Mouse (Mus musculus) heart, postnatal 0 days (tissue): ENCODE data around the gene Zfp292. TPM values are rescaled to one million over a fixed set of nuclear protein-coding genes. Genes with fewer than 3 reads are reported as not detected.

Experiments used
- ATAC-seq: fragments of 200-750 bp; cut with Nextera tagmentation; 2 replicates; pipeline ENCODE4 v1.8.0; 2017; ENCODE audit warnings: low read depth, moderate number of reproducible peaks, moderate library complexity; ENCODE audit not compliant: insufficient read depth
- DNase-seq: peaks from one replicate; pipeline ENCODE4 v3.0.0-alpha.2; 2016; ENCODE audit warnings: low spot score
- H3K27ac ChIP-seq: fragments of 300-500 bp; sonication (generic); 2 replicates; pipeline ENCODE4 v1.5.1; 2014; ENCODE audit warnings: low read depth, mild to moderate bottlenecking
- H3K27me3 ChIP-seq: fragments of 300-500 bp; sonication (generic); 2 replicates; pipeline ENCODE4 v1.6.1; 2014; ENCODE audit warnings: low read length, mixed read lengths; ENCODE audit not compliant: control insufficient read depth, insufficient read depth
- H3K36me3 ChIP-seq: fragments of 300-500 bp; sonication (generic); replicated peaks from 2 replicates; pipeline ENCODE4 v1.6.1; 2014; ENCODE audit warnings: low read length, mixed read lengths; ENCODE audit not compliant: control insufficient read depth, insufficient read depth
- H3K4me1 ChIP-seq: fragments of 300-500 bp; sonication (generic); 2 replicates; pipeline ENCODE4 v1.6.1; 2014; ENCODE audit warnings: antibody characterized with exemption; ENCODE audit not compliant: control insufficient read depth, insufficient read depth
- H3K4me2 ChIP-seq: fragments of 300-500 bp; sonication (generic); 2 replicates; pipeline ENCODE4 v1.6.1; 2014; ENCODE audit warnings: low read depth, mild to moderate bottlenecking, low read length, moderate library complexity
- H3K4me3 ChIP-seq: fragments of 300-500 bp; sonication (generic); 2 replicates; pipeline ENCODE4 v1.5.1; 2014; ENCODE audit warnings: low read depth, low read length
- H3K9ac ChIP-seq: fragments of 300-500 bp; sonication (generic); replicated peaks from 2 replicates; pipeline ENCODE4 v1.6.1; 2014; ENCODE audit warnings: low read depth, low read length, mixed read lengths
- H3K9me3 ChIP-seq: fragments of 300-500 bp; sonication (generic); replicated peaks from 2 replicates; pipeline ENCODE4 v1.6.1; 2016; ENCODE audit warnings: low read length; ENCODE audit not compliant: control insufficient read depth
- CTCF ChIP-seq: IDR thresholded peaks from 2 replicates; pipeline ENCODE4 v1.5.1; 2016; ENCODE audit warnings: antibody characterized with exemption, control low read depth, low read depth
- EP300 ChIP-seq: IDR thresholded peaks from 2 replicates; pipeline ENCODE4 v1.6.1; 2016; ENCODE audit warnings: antibody characterized with exemption, low read depth
- WGBS: fragments of 180-500 bp; shearing (Covaris S2); extraction: QIAGEN DNeasy Blood & Tissue Kit; methylation state at CpG from one replicate; pipeline ENCODE4 v1.1.7; 2014; 5-methylcytosine and 5-hydroxymethylcytosine counted together
- polyA plus RNA-seq: library from polyadenylated mRNA; unstranded; fragments of >200 nt; fragmentation: Nextera tagmentation; extraction: Ambion mirVana; gene quantifications from 2 replicates; pipeline ENCODE4 v1.2.1, GENCODE M21; 2015
- total RNA-seq: library from RNA; depleted of rRNA; stranded (reverse); fragments of >200 nt; gene quantifications from 2 replicates; pipeline ENCODE4 v1.2.3, GENCODE M21; 2014; ENCODE audit warnings: low replicate concordance

Zfp292 gene
- total and polyA plus RNA-seq, 2 experiments from 2014 or later: 7.2 to 13.6 TPM

GRCm38 (mm10) chr4:34847679-34848309 lies 35.0 kb downstream of the Zfp292 start:
- Histone ChIP-seq H3K36me3 (no peaks in the 10 kb centered on the region), H3K9ac (no peak overlapping the region), H3K4me1 (no peaks in the 10 kb centered on the region), H3K4me3 (no peak overlapping the region), H3K4me2 (no peak overlapping the region), H3K27ac (no peak overlapping the region), H3K27me3 (no peaks in the 10 kb centered on the region), H3K9me3 (no peaks in the 10 kb centered on the region)
- ATAC-seq (no peak), DNase-seq (no peak)
- TF ChIP-seq EP300: no peak
- no peak for TF ChIP-seq CTCF
- WGBS: 83% methylated on average over 6 of the region's 6 CpGs

GRCm38 (mm10) chr4:34843839-34844238 lies 38.9 kb downstream of the Zfp292 start:
- no peak overlapping the region for H3K27ac ChIP-seq
- no peak overlapping the region for H3K9ac ChIP-seq
- no peaks in the 10 kb centered on the region for H3K9me3 ChIP-seq
- no peak for DNase-seq
- no peaks in the 10 kb centered on the region for H3K27me3 ChIP-seq
- no peak overlapping the region for H3K4me3 ChIP-seq
- TF ChIP-seq CTCF (no peak), EP300 (no peak)
- peaks cover 4% of the 10 kb centered on the region for H3K36me3 ChIP-seq
- ATAC-seq: no peak
- no peaks in the 10 kb centered on the region for H3K4me1 ChIP-seq
- 86% methylated on average over 1 of the region's 1 CpGs for WGBS
- H3K4me2 ChIP-seq: no peak overlapping the region

- Histone ChIP-seq H3K4me2 (no peak overlapping the region), H3K36me3 (peaks cover 12% of the 10 kb centered on the region), H3K27ac (no peak overlapping the region), H3K4me1 (no peaks in the 10 kb centered on the region), H3K9me3 (no peaks in the 10 kb centered on the region), H3K27me3 (no peaks in the 10 kb centered on the region), H3K9ac (no peak overlapping the region), H3K4me3 (no peak overlapping the region)
- TF ChIP-seq EP300: no peak
- no peak for TF ChIP-seq CTCF
- ATAC-seq (no peak), DNase-seq (no peak)
- WGBS: 83% methylated on average over 3 of the region's 3 CpGs
Observed at GRCm38 (mm10) chr4:34842826-34843225, 39.9 kb downstream of the Zfp292 start.

- Histone ChIP-seq H3K4me1 (no peaks in the 10 kb centered on the region), H3K4me2 (no peak overlapping the region), H3K36me3 (peaks cover 18% of the 10 kb centered on the region), H3K27ac (no peak overlapping the region), H3K9me3 (no peaks in the 10 kb centered on the region), H3K9ac (no peak overlapping the region), H3K27me3 (no peaks in the 10 kb centered on the region), H3K4me3 (no peak overlapping the region)
- 82% methylated on average over 4 of the region's 4 CpGs for WGBS
- no peak for TF ChIP-seq EP300
- DNase-seq (no peak), ATAC-seq (no peak)
Observed at GRCm38 (mm10) chr4:34831496-34831895, 51.3 kb downstream of the Zfp292 start.

- 83% methylated on average over 3 of the region's 3 CpGs for WGBS
Observed at GRCm38 (mm10) chr4:34829456-34829855, 53.3 kb downstream of the Zfp292 start.

GRCm38 (mm10) chr4:34823901-34824300 lies 58.9 kb downstream of the Zfp292 start:
- TF ChIP-seq EP300: no peak
- no peak for TF ChIP-seq CTCF
- peaks cover 10% of the 10 kb centered on the region; the same call in 1 of the 2 replicates for H3K4me1 ChIP-seq
- H3K36me3 ChIP-seq: peaks cover 9% of the 10 kb centered on the region
- H3K27ac ChIP-seq: peak overlapping the region; percentile 57
- ATAC-seq (no peak), DNase-seq (peak; percentile 28)
- no peaks in the 10 kb centered on the region for H3K27me3 ChIP-seq
- H3K9ac ChIP-seq: no peak overlapping the region
- WGBS: 82% methylated on average over 1 of the region's 1 CpGs
- no peak overlapping the region for H3K4me2 ChIP-seq
- no peaks in the 10 kb centered on the region for H3K9me3 ChIP-seq
- no peak overlapping the region for H3K4me3 ChIP-seq

More at GRCm38 (mm10) chr4:34829456-34829855, 53.3 kb downstream of the Zfp292 start:
- TF ChIP-seq CTCF (no peak), EP300 (no peak)
- Histone ChIP-seq H3K9me3 (no peaks in the 10 kb centered on the region), H3K4me3 (no peak overlapping the region), H3K27me3 (no peaks in the 10 kb centered on the region), H3K4me2 (no peak overlapping the region), H3K9ac (no peak overlapping the region), H3K4me1 (0 out of 2 replicates have a peak, but pooled peaks cover under 1% of the 10 kb centered on the region), H3K36me3 (peaks cover 12% of the 10 kb centered on the region), H3K27ac (no peak overlapping the region)
- ATAC-seq (no peak), DNase-seq (no peak)
